Mouse (Mus musculus): ENCODE measurements around the gene Sorcs1. TPM values are rescaled to one million over a fixed set of nuclear protein-coding genes. Genes with fewer than 3 reads are reported as not detected.
A peak's percentile ranks its signal among the peaks of the same experiment; 100 is the strongest.

Gene Sorcs1
- polyA plus RNA-seq, 1 experiment from 2014 or later, result 17.6 TPM

DNA sequence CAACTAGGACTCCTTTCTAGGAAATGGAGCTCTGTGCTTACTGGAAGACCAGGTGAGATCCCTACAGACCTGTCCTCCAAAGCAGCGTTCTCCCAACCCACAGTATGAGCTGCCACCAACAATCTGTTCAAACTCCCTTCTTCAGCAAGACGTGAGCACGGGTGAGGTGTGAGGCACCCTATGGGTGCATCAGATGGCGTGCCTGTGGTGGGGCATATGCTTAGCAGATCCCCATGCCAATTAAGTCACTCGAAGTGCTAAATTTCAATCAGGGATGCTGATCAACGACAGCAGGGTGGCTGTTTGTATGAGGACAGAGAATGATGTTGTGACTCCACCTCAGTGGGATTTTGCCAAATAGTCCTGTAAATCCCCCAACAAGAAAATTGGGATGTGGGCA lies 201.7 kb downstream of the Sorcs1 start:
- no peaks in the 10 kb centered on the region for H3K36me3 ChIP-seq (ENCODE audit: control insufficient read depth, insufficient read depth, low read length)
- no peaks in the 10 kb centered on the region for H3K9me3 ChIP-seq (ENCODE audit: control insufficient read depth, low read length)
- peak; percentile 80 for ATAC-seq
- H3K4me2 ChIP-seq (ENCODE audit: low read length), result no peak overlapping the region
- H3K4me1 ChIP-seq (ENCODE audit: control insufficient read depth, insufficient read depth, low read depth, low read length), result no peaks in the 10 kb centered on the region
- no peak overlapping the region for H3K27ac ChIP-seq (ENCODE audit: low read depth, low read length)
- WGBS, result 68% methylated on average over 6 of the region's 6 CpGs
- H3K9ac ChIP-seq (ENCODE audit: low read depth, low read length), result no peak overlapping the region
- no peaks in the 10 kb centered on the region for H3K27me3 ChIP-seq (replicated peaks; ENCODE audit: control insufficient read depth, insufficient read depth, low read length)
- no peak overlapping the region for H3K4me3 ChIP-seq (ENCODE audit: low read length)

DNA sequence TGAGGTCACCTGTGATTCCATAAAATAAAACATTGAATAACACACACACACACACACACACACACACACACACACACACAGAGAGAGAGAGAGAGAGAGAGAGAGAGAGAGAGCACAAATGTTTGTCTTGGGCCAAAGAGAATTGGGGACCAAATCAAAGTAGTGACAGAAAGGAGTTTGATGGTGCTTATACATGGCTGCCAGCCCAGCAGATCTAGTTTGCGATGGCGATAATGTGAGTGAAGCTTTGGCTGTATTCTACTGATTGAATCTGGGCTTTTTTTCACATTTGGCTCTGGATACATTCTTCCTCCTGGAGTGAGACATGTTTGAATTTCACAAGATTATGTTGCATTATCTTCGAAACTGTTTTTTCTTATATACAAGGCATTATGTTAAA lies 209.9 kb downstream of the Sorcs1 start:
- Histone ChIP-seq H3K9ac (ENCODE audit: low read depth, low read length) (no peak overlapping the region), H3K4me2 (ENCODE audit: low read length) (no peak overlapping the region), H3K27me3 (replicated peaks; ENCODE audit: control insufficient read depth, insufficient read depth, low read length) (no peaks in the 10 kb centered on the region), H3K27ac (ENCODE audit: low read depth, low read length) (no peak overlapping the region), H3K9me3 (ENCODE audit: control insufficient read depth, low read length) (no peaks in the 10 kb centered on the region), H3K4me3 (ENCODE audit: low read length) (no peak overlapping the region), H3K4me1 (ENCODE audit: control insufficient read depth, insufficient read depth, low read depth, low read length) (no peaks in the 10 kb centered on the region), H3K36me3 (ENCODE audit: control insufficient read depth, insufficient read depth, low read length) (no peaks in the 10 kb centered on the region)
- WGBS, result 75% methylated on average over 3 of the region's 3 CpGs
- no peak for ATAC-seq

GRCm38 (mm10) chr19:50464811-50465210 lies 213.6 kb downstream of the Sorcs1 start:
- H3K9ac ChIP-seq (ENCODE audit: low read depth, low read length), result no peak overlapping the region
- no peaks in the 10 kb centered on the region for H3K4me1 ChIP-seq (ENCODE audit: control insufficient read depth, insufficient read depth, low read depth, low read length)
- no peak overlapping the region for H3K27ac ChIP-seq (ENCODE audit: low read depth, low read length)
- H3K4me3 ChIP-seq (ENCODE audit: low read length), result no peak overlapping the region
- WGBS, result 80% methylated on average over 6 of the region's 6 CpGs
- ATAC-seq, result no peak
- H3K36me3 ChIP-seq (ENCODE audit: control insufficient read depth, insufficient read depth, low read length), result no peaks in the 10 kb centered on the region
- H3K9me3 ChIP-seq (ENCODE audit: control insufficient read depth, low read length), result no peaks in the 10 kb centered on the region
- H3K27me3 ChIP-seq (replicated peaks; ENCODE audit: control insufficient read depth, insufficient read depth, low read length), result no peaks in the 10 kb centered on the region
- no peak overlapping the region for H3K4me2 ChIP-seq (ENCODE audit: low read length)

DNA sequence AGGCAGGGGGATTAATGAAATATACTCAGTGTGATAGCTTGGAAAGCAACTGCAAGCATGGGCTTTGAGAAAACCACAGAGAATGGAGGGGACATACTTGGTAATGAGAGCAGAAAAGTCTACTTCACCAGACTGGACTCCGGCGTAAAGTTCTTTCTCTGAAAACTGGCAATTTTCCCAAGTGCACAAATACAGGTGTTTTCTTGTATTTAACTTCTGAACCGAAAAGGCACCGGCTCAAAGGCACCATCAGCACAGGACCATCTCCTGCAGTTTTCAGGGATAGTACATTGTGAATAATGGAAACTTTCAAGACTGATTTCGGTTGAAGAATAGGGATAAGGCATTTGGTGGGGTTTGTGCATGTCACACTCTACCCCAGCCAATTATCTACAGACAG lies 219.9 kb downstream of the Sorcs1 start:
- Histone ChIP-seq H3K4me1 (ENCODE audit: control insufficient read depth, insufficient read depth, low read depth, low read length) (no peaks in the 10 kb centered on the region), H3K4me2 (ENCODE audit: low read length) (no peak overlapping the region), H3K27me3 (replicated peaks; ENCODE audit: control insufficient read depth, insufficient read depth, low read length) (no peaks in the 10 kb centered on the region), H3K9ac (ENCODE audit: low read depth, low read length) (no peak overlapping the region), H3K9me3 (ENCODE audit: control insufficient read depth, low read length) (no peaks in the 10 kb centered on the region), H3K36me3 (ENCODE audit: control insufficient read depth, insufficient read depth, low read length) (no peaks in the 10 kb centered on the region), H3K4me3 (ENCODE audit: low read length) (no peak overlapping the region), H3K27ac (ENCODE audit: low read depth, low read length) (no peak overlapping the region)
- ATAC-seq, result no peak
- 82% methylated on average over 5 of the region's 5 CpGs for WGBS

GRCm38 (mm10) chr19:50457275-50457892 lies 221.1 kb downstream of the Sorcs1 start:
- H3K4me1 ChIP-seq (ENCODE audit: control insufficient read depth, insufficient read depth, low read depth, low read length), result no peaks in the 10 kb centered on the region
- 30% methylated on average over 5 of the region's 5 CpGs for WGBS
- no peak overlapping the region for H3K9ac ChIP-seq (ENCODE audit: low read depth, low read length)
- no peak overlapping the region; the same call in 1 of the 2 replicates for H3K27ac ChIP-seq (ENCODE audit: low read depth, low read length)
- H3K4me3 ChIP-seq (ENCODE audit: low read length), result no peak overlapping the region
- H3K36me3 ChIP-seq (ENCODE audit: control insufficient read depth, insufficient read depth, low read length), result no peaks in the 10 kb centered on the region
- ATAC-seq, result no peak
- H3K4me2 ChIP-seq (ENCODE audit: low read length), result no peak overlapping the region
- no peaks in the 10 kb centered on the region for H3K9me3 ChIP-seq (ENCODE audit: control insufficient read depth, low read length)
- no peaks in the 10 kb centered on the region for H3K27me3 ChIP-seq (replicated peaks; ENCODE audit: control insufficient read depth, insufficient read depth, low read length)

DNA sequence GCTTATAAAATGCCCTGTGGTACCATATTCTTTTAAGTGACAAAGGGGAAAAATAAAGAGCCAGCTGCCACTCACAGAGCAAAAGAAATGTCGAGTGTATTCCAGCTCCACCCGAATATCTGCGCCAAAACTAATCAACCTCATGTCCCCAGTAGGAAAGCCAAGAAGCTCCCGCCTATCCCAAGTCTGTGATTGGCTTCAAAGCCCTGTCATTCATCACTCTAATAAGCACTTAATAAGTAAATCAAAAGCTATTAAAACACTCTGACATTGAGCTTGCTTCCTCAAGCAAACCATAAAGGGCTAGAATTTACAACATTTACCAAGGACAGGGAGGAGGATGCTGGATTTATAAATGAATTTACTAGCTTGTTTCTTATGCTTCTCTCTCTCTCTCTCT lies 237.3 kb downstream of the Sorcs1 start:
- ATAC-seq, result no peak
- no peak overlapping the region for H3K4me3 ChIP-seq (ENCODE audit: low read length)
- no peaks in the 10 kb centered on the region for H3K9me3 ChIP-seq (ENCODE audit: control insufficient read depth, low read length)
- no peaks in the 10 kb centered on the region for H3K27me3 ChIP-seq (replicated peaks; ENCODE audit: control insufficient read depth, insufficient read depth, low read length)
- no peaks in the 10 kb centered on the region for H3K36me3 ChIP-seq (ENCODE audit: control insufficient read depth, insufficient read depth, low read length)
- no peak overlapping the region; the same call in 1 of the 2 replicates for H3K27ac ChIP-seq (ENCODE audit: low read depth, low read length)
- peaks cover 19% of the 10 kb centered on the region for H3K4me1 ChIP-seq (ENCODE audit: control insufficient read depth, insufficient read depth, low read depth, low read length)
- 4% methylated on average over 4 of the region's 4 CpGs for WGBS
- no peak overlapping the region for H3K9ac ChIP-seq (ENCODE audit: low read depth, low read length)
- peak overlapping the region; percentile 43 for H3K4me2 ChIP-seq (ENCODE audit: low read length)

DNA sequence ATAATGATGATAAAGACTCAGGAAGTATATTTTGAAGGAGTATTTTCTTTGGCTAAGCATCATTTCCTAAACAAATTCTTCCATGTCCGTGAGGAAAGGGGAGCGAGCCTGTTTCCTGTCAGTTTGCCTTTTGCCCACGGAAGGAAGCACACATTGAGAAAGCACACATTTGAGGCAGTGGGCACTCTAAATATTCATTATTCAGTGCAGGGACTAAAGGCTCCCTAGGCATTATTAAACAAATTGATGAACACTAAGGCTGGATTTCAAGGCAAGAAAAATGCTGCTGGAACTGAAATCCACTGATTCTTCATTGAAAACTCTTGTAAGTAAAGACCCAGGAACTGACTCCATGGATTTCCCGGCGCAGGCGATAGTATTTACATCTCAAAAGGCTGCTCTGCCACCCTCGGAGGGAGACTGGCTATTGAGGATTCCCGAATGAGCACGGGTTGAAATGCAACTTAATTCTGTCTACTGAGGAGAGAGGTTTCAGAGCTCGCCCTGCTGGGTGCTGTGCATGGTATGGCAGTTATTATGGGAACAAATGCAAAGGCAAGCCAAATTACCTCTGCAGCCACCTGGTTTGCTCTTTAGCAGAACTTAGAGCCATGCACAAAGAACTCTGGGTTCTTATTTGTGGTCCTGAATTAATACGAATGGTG lies 238.1 kb downstream of the Sorcs1 start:
- WGBS, result 1% methylated on average over 11 of the region's 11 CpGs
- ATAC-seq, result peak; percentile 78
- Histone ChIP-seq H3K36me3 (ENCODE audit: control insufficient read depth, insufficient read depth, low read length) (no peaks in the 10 kb centered on the region), H3K27me3 (replicated peaks; ENCODE audit: control insufficient read depth, insufficient read depth, low read length) (no peaks in the 10 kb centered on the region; the same call in 1 of the 2 replicates), H3K9ac (ENCODE audit: low read depth, low read length) (0 out of 2 replicates have a peak overlapping the region, but pooled peaks have one; percentile 29), H3K4me2 (ENCODE audit: low read length) (peak overlapping the region; percentile 43), H3K4me1 (ENCODE audit: control insufficient read depth, insufficient read depth, low read depth, low read length) (peaks cover 19% of the 10 kb centered on the region), H3K27ac (ENCODE audit: low read depth, low read length) (peak overlapping the region; percentile 20; the same call in 1 of the 2 replicates), H3K4me3 (ENCODE audit: low read length) (no peak overlapping the region), H3K9me3 (ENCODE audit: control insufficient read depth, low read length) (no peaks in the 10 kb centered on the region)

DNA sequence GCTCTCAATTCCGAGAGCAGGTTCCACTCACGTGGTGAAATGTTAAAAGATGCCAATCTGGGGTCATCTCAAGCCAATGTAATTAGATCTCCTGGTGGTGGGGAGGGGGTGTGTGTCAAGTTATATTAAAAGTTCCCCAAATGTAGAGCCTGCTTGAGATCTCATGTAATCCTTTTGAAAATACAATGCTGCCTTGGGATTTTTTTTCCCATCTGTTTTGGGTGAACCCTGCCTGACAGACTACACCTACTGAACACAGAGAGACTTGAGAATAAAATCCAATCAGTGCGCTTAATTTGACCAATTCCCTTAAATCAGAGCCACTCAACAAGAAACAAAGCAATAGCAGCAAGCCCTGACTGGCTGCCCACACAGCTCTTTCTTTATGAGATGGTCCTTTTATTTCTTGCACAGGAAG lies 239.0 kb downstream of the Sorcs1 start:
- Histone ChIP-seq H3K27me3 (replicated peaks; ENCODE audit: control insufficient read depth, insufficient read depth, low read length) (no peaks in the 10 kb centered on the region; the same call in 1 of the 2 replicates), H3K4me2 (ENCODE audit: low read length) (no peak overlapping the region), H3K27ac (ENCODE audit: low read depth, low read length) (no peak overlapping the region; the same call in 1 of the 2 replicates), H3K36me3 (ENCODE audit: control insufficient read depth, insufficient read depth, low read length) (no peaks in the 10 kb centered on the region), H3K4me3 (ENCODE audit: low read length) (no peak overlapping the region), H3K9me3 (ENCODE audit: control insufficient read depth, low read length) (no peaks in the 10 kb centered on the region), H3K4me1 (ENCODE audit: control insufficient read depth, insufficient read depth, low read depth, low read length) (peaks cover 19% of the 10 kb centered on the region), H3K9ac (ENCODE audit: low read depth, low read length) (no peak overlapping the region)
- WGBS, result 16% methylated on average over 3 of the region's 3 CpGs
- ATAC-seq, result peak; percentile 59; the same call in 1 of the 2 replicates

DNA sequence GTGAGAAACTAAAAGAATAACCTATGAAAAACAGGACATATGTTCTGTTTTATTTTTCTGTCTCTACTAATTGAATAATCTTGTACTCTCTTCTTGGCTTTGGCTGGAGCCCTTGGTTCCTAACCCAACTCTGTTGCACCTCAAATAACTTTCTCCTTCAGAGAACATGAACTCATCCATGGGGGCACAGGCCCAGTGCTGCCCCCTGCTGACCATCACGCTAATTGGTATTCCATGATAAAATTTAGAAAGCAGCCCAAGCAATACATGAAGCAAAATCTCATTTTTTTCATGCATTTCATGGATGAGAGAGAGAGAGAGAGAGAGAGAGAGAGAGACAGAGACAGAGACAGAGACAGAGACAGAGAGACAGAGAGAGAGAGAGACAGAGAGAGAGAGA lies 255.5 kb downstream of the Sorcs1 start:
- Histone ChIP-seq H3K36me3 (ENCODE audit: control insufficient read depth, insufficient read depth, low read length) (no peaks in the 10 kb centered on the region), H3K27me3 (replicated peaks; ENCODE audit: control insufficient read depth, insufficient read depth, low read length) (no peaks in the 10 kb centered on the region), H3K4me2 (ENCODE audit: low read length) (no peak overlapping the region), H3K27ac (ENCODE audit: low read depth, low read length) (no peak overlapping the region), H3K4me3 (ENCODE audit: low read length) (no peak overlapping the region), H3K9ac (ENCODE audit: low read depth, low read length) (no peak overlapping the region), H3K9me3 (ENCODE audit: control insufficient read depth, low read length) (no peaks in the 10 kb centered on the region), H3K4me1 (ENCODE audit: control insufficient read depth, insufficient read depth, low read depth, low read length) (no peaks in the 10 kb centered on the region)
- no peak for ATAC-seq
- WGBS, result 95% methylated on average over 1 of the region's 1 CpGs
